ENCODE assay signal across 29 mouse cellular contexts in the genomic region with DNA sequence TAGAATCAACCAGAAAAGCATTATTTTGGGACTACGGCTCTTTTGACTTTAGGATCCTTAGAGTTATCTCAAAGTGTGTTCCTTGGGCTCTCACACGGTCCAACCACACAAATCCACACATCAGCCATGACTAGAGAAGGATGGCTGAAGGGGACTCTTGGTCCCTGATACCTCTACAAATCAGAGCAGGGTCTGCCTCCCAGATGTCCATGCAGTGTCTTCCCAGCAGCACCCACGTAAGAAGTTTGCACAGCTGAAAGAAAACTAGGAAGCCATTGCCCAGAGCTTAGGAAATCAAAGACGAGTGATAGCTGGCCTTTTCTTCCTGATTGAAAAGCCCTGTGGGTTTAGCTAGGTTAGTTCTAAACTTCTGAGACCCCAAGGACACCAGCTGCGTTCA.
"Had no signal": no experiment of that assay in that cellular context is flagged by ENCODE, and none has a peak within 500 bp of the region (broad histone marks: within the 10 kb centered on the region; RNA-seq: fewer than 3 reads in every experiment).

No protein-coding gene starts in this region.

- H3K27ac ChIP-seq: heart, embryonic 13.5 days; heart, embryonic 15.5 days; hindbrain, embryonic 10.5 days; hindbrain, embryonic 12.5 days; hindbrain, embryonic 13.5 days; hindbrain, embryonic 14.5 days; hindbrain, embryonic 15.5 days; hindbrain, postnatal 0 days; intestine, embryonic 15.5 days; kidney, embryonic 15.5 days; kidney, postnatal 0 days; layer of hippocampus, adult 2 months; left cerebral cortex, adult 2 months had no signal

- H3K9me3 ChIP-seq: heart, embryonic 15.5 days; hindbrain, embryonic 10.5 days; hindbrain, embryonic 12.5 days; hindbrain, embryonic 13.5 days; hindbrain, embryonic 15.5 days; intestine, embryonic 15.5 days; kidney, embryonic 15.5 days had no signal

- H3K27me3 ChIP-seq: heart, embryonic 12.5 days; heart, embryonic 13.5 days; heart, embryonic 15.5 days; hindbrain, embryonic 12.5 days; hindbrain, embryonic 13.5 days; hindbrain, embryonic 15.5 days; intestine, embryonic 15.5 days; kidney, embryonic 15.5 days had no signal

- H3K4me2 ChIP-seq: heart, embryonic 11.5 days; heart, embryonic 12.5 days; heart, embryonic 13.5 days; heart, embryonic 15.5 days; hindbrain, embryonic 12.5 days; hindbrain, embryonic 13.5 days; hindbrain, embryonic 14.5 days; hindbrain, embryonic 15.5 days; intestine, embryonic 15.5 days; kidney, embryonic 15.5 days had no signal

- H3K9ac ChIP-seq: heart, embryonic 12.5 days; heart, embryonic 13.5 days; heart, embryonic 15.5 days; hindbrain, embryonic 12.5 days; hindbrain, embryonic 13.5 days; hindbrain, embryonic 14.5 days; hindbrain, embryonic 15.5 days; intestine, embryonic 15.5 days; kidney, embryonic 15.5 days had no signal

- H3K4me3 ChIP-seq: heart, embryonic 12.5 days; heart, embryonic 13.5 days; heart, embryonic 15.5 days; hindbrain, embryonic 10.5 days; hindbrain, embryonic 12.5 days; hindbrain, embryonic 13.5 days; hindbrain, embryonic 15.5 days; intestine, embryonic 15.5 days; kidney, embryonic 15.5 days; layer of hippocampus, adult 2 months; left cerebral cortex, adult 2 months had no signal

- H3K4me1 ChIP-seq: intestine, embryonic 15.5 days had no signal

- DNase-seq: heart, postnatal 10 days; heart, postnatal 14 days; heart, postnatal 36 days; kidney, adult 11 months; kidney, adult 18-20 months; kidney, adult 2 months; kidney, adult 8-10 months; kidney, adult 9 months; kidney, postnatal 10 days; kidney, postnatal 14 days; kidney, postnatal 36 days; kidney, postnatal 4 days; layer of hippocampus, adult 9-11 months; layer of hippocampus, postnatal 36 days had no signal

- H3K36me3 ChIP-seq: heart, embryonic 12.5 days; heart, embryonic 13.5 days; heart, embryonic 15.5 days; hindbrain, embryonic 10.5 days; hindbrain, embryonic 12.5 days; hindbrain, embryonic 13.5 days; hindbrain, embryonic 15.5 days; intestine, embryonic 15.5 days; kidney, embryonic 15.5 days had no signal
